Mouse (Mus musculus) hindbrain, postnatal 0 days (tissue): Measurements from ENCODE around the gene 4931428F04Rik. TPM values are rescaled to one million over a fixed set of nuclear protein-coding genes. Genes with fewer than 3 reads are reported as not detected.

Experiments
- ATAC-seq: fragments of 200-750 bp; cut with Nextera tagmentation; 2 replicates; pipeline ENCODE4 v1.8.0; 2017; ENCODE audit warnings: mild to moderate bottlenecking, moderate TSS enrichment, moderate library complexity
- DNase-seq: peaks from one replicate; pipeline ENCODE4 v3.0.0-alpha.2; 2015; ENCODE audit warnings: low spot score
- H3K27ac ChIP-seq: fragments of 300-500 bp; sonication (generic); 2 replicates; pipeline ENCODE4 v1.5.1; 2014; ENCODE audit warnings: mild to moderate bottlenecking
- H3K27me3 ChIP-seq: fragments of 300-500 bp; sonication (generic); 2 replicates; pipeline ENCODE4 v1.6.1; 2014; ENCODE audit warnings: low read length, mixed read lengths; ENCODE audit not compliant: insufficient read depth
- H3K36me3 ChIP-seq: fragments of 300-500 bp; sonication (generic); 2 replicates; pipeline ENCODE4 v1.6.1; 2014; ENCODE audit warnings: low read length, mixed read lengths; ENCODE audit not compliant: insufficient read depth
- H3K4me1 ChIP-seq: fragments of 300-500 bp; sonication (generic); 2 replicates; pipeline ENCODE4 v1.6.1; 2014; ENCODE audit warnings: antibody characterized with exemption, low read length, mixed read lengths; ENCODE audit not compliant: insufficient read depth
- H3K4me2 ChIP-seq: fragments of 300-500 bp; sonication (generic); 2 replicates; pipeline ENCODE4 v1.6.1; 2014; ENCODE audit warnings: low read depth, mild to moderate bottlenecking, low read length, moderate library complexity, mixed read lengths
- H3K4me3 ChIP-seq: fragments of 300-500 bp; sonication (generic); 2 replicates; pipeline ENCODE4 v1.5.1; 2014; ENCODE audit warnings: low read length
- H3K9ac ChIP-seq: fragments of 300-500 bp; sonication (generic); replicated peaks from 2 replicates; pipeline ENCODE4 v1.6.1; 2014; ENCODE audit warnings: mild to moderate bottlenecking, low read length, moderate library complexity, mixed read lengths
- H3K9me3 ChIP-seq: fragments of 300-500 bp; sonication (generic); 2 replicates; pipeline ENCODE4 v1.6.1; 2016; ENCODE audit warnings: low read length, mixed read lengths
- CTCF ChIP-seq: IDR thresholded peaks from 2 replicates; pipeline ENCODE4 v1.5.1; 2016; ENCODE audit warnings: antibody characterized with exemption, control low read depth, low read depth
- WGBS: fragments of 180-500 bp; shearing (Covaris S2); extraction: QIAGEN DNeasy Blood & Tissue Kit; methylation state at CpG from one replicate; pipeline ENCODE4 v1.1.7; 2014; 5-methylcytosine and 5-hydroxymethylcytosine counted together
- polyA plus RNA-seq: library from polyadenylated mRNA; unstranded; fragments of >200 nt; fragmentation: Nextera tagmentation; extraction: Ambion mirVana; gene quantifications from 2 replicates; pipeline ENCODE4 v1.2.1, GENCODE M21; 2015
- total RNA-seq: library from RNA; depleted of rRNA; stranded (reverse); fragments of >200 nt; gene quantifications from 2 replicates; pipeline ENCODE4 v1.2.3, GENCODE M21; 2014; rRNA removed

Gene 4931428F04Rik
- total RNA-seq = 52.3 and 63.4 TPM in 2 replicates
- 67.3 and 82.8 TPM in 2 replicates for polyA plus RNA-seq

GRCm38 (mm10) chr8:105289805-105290460 is at the start of gene 4931428F04Rik:
4931428F04Rik (minus strand) TSS chr8:105289864.
- WGBS = 1% methylated on average over 43 of the region's 43 CpGs
- Histone ChIP-seq H3K27ac (peak within 1 kb of the TSS; percentile 94), H3K4me2 (peak within 1 kb of the TSS; percentile 72), H3K27me3 (no peaks in the 10 kb centered on the region), H3K4me3 (peak within 1 kb of the TSS; percentile 54), H3K9ac (peak within 1 kb of the TSS; percentile 74), H3K9me3 (no peaks in the 10 kb centered on the region), H3K36me3 (no peaks in the 10 kb centered on the region), H3K4me1 (peaks cover 18% of the 10 kb centered on the region; the same call in 1 of the 2 replicates)
- DNase-seq (peak; percentile 69), ATAC-seq (peak; percentile 16)
- TF ChIP-seq CTCF = peak; percentile 76

- WGBS = 72% methylated on average over 4 of the region's 4 CpGs
- Histone ChIP-seq H3K9ac (no peak overlapping the region), H3K27me3 (no peaks in the 10 kb centered on the region), H3K4me3 (no peak overlapping the region), H3K4me1 (no peaks in the 10 kb centered on the region), H3K27ac (no peak overlapping the region), H3K4me2 (no peak overlapping the region), H3K9me3 (no peaks in the 10 kb centered on the region), H3K36me3 (no peaks in the 10 kb centered on the region)
- ATAC-seq (no peak), DNase-seq (no peak)
- TF ChIP-seq CTCF = no peak
These were observed 49.3 kb upstream of the 4931428F04Rik start for GRCm38 (mm10) chr8:105338992-105339391.

GRCm38 (mm10) chr8:105336373-105337130 is 46.9 kb upstream of the 4931428F04Rik start:
- Histone ChIP-seq H3K4me3 (no peak overlapping the region), H3K9ac (no peak overlapping the region), H3K27me3 (no peaks in the 10 kb centered on the region), H3K27ac (no peak overlapping the region), H3K4me2 (peak overlapping the region; percentile 1; the same call in 1 of the 2 replicates), H3K36me3 (no peaks in the 10 kb centered on the region), H3K9me3 (no peaks in the 10 kb centered on the region), H3K4me1 (no peaks in the 10 kb centered on the region)
- DNase-seq = peak; percentile 51
- peak; percentile 67 for ATAC-seq
- WGBS = 55% methylated on average over 32 of the region's 32 CpGs
- no peak for TF ChIP-seq CTCF

- no peak for DNase-seq
- TF ChIP-seq CTCF = no peak
- no peak overlapping the region for H3K4me2 ChIP-seq
- H3K9ac ChIP-seq = no peak overlapping the region
- H3K36me3 ChIP-seq = peaks cover 32% of the 10 kb centered on the region
- H3K27ac ChIP-seq = no peak overlapping the region
- H3K4me3 ChIP-seq = no peak overlapping the region
- 83% methylated on average over 2 of the region's 2 CpGs for WGBS
- no peaks in the 10 kb centered on the region for H3K27me3 ChIP-seq
- H3K4me1 ChIP-seq = 0 out of 2 replicates have a peak, but pooled peaks cover under 1% of the 10 kb centered on the region
- ATAC-seq = no peak
- H3K9me3 ChIP-seq = no peaks in the 10 kb centered on the region
These were observed 42.9 kb upstream of the 4931428F04Rik start for GRCm38 (mm10) chr8:105332523-105332922.

- 0 out of 2 replicates have a peak, but pooled peaks cover 6% of the 10 kb centered on the region for H3K4me1 ChIP-seq
- no peaks in the 10 kb centered on the region for H3K27me3 ChIP-seq
- DNase-seq = no peak
- 94% methylated on average over 9 of the region's 9 CpGs for WGBS
- H3K9me3 ChIP-seq = no peaks in the 10 kb centered on the region
- TF ChIP-seq CTCF = no peak
- no peak overlapping the region for H3K27ac ChIP-seq
- H3K36me3 ChIP-seq = peaks cover 32% of the 10 kb centered on the region
- no peak overlapping the region for H3K9ac ChIP-seq
- H3K4me2 ChIP-seq = no peak overlapping the region
- no peak for ATAC-seq
- no peak overlapping the region for H3K4me3 ChIP-seq
These were observed 42.3 kb upstream of the 4931428F04Rik start for GRCm38 (mm10) chr8:105331931-105332330.

- no peak overlapping the region for H3K27ac ChIP-seq
- H3K4me1 ChIP-seq = 0 out of 2 replicates have a peak, but pooled peaks cover 9% of the 10 kb centered on the region
- H3K4me2 ChIP-seq = no peak overlapping the region
- H3K9ac ChIP-seq = no peak overlapping the region
- DNase-seq (no peak), ATAC-seq (no peak)
- H3K27me3 ChIP-seq = no peaks in the 10 kb centered on the region
- no peaks in the 10 kb centered on the region for H3K9me3 ChIP-seq
- WGBS = 94% methylated on average over 22 of the region's 22 CpGs
- TF ChIP-seq CTCF = no peak
- no peak overlapping the region for H3K4me3 ChIP-seq
- peaks cover 32% of the 10 kb centered on the region for H3K36me3 ChIP-seq
These were observed 41.8 kb upstream of the 4931428F04Rik start for GRCm38 (mm10) chr8:105331469-105331868.
